Mouse (Mus musculus) CH12.LX (cell line): ENCODE data around the gene Klk1b3. TPM values are rescaled to one million over a fixed set of nuclear protein-coding genes. Genes with fewer than 3 reads are reported as not detected.
"Not testable (repeated sequence)": the region's sequence is repeated elsewhere in the genome, so short reads cannot be mapped to it uniquely, and the experiment has no call there.

Experiments used
- DNase-seq: peaks from one replicate; pipeline ENCODE4 v3.0.0-alpha.2; 2013; ENCODE audit errors: extremely low read depth
- H3K27ac ChIP-seq: 2 replicates; pipeline ENCODE4 v1.5.1; 2012; ENCODE audit warnings: low read depth, mild to moderate bottlenecking, control low read depth, moderate library complexity; ENCODE audit not compliant: insufficient read depth
- H3K27me3 ChIP-seq: replicated peaks from 2 replicates; pipeline ENCODE3; 2012; ENCODE audit warnings: inconsistent platforms
- H3K36me3 ChIP-seq, 2 experiments: replicated peaks in 1 of 2; 2 replicates each; pipeline versions ENCODE3 to v1.6.1; 2012; ENCODE audit warnings: inconsistent platforms in 1 of 2, low read length in 1 of 2, mild to moderate bottlenecking in 1 of 2, mixed read lengths in 1 of 2, moderate library complexity in 1 of 2; ENCODE audit not compliant: control insufficient read depth in 1 of 2, insufficient read depth in 1 of 2
- H3K4me1 ChIP-seq, 2 experiments: 2 replicates each; pipeline ENCODE4 v1.6.1; 2012; ENCODE audit warnings: inconsistent platforms in 1 of 2, moderate library complexity in 1 of 2; ENCODE audit not compliant: insufficient read depth in 2 of 2, control insufficient read depth in 1 of 2
- H3K4me2 ChIP-seq: 2 replicates; pipeline ENCODE4 v1.6.1; 2012; ENCODE audit warnings: low read depth, mild to moderate bottlenecking, control low read depth; ENCODE audit not compliant: poor library complexity, insufficient read depth, severe bottlenecking
- H3K4me3 ChIP-seq, 3 experiments: fragments of 150-350 bp in 1 of 3; sonication (generic) in 1 of 3; replicated peaks in 1 of 3; 2 replicates each; pipeline versions ENCODE3 to v1.5.1; 2011 to 2012; ENCODE audit warnings: low read depth in 2 of 3, low read length in 2 of 3, mild to moderate bottlenecking in 2 of 3, moderate library complexity in 2 of 3, control low read depth in 1 of 3, improper control_type of control experiment in 1 of 3, inconsistent platforms in 1 of 3, mixed read lengths in 1 of 3; ENCODE audit not compliant: poor library complexity in 1 of 3
- H3K79me2 ChIP-seq: replicated peaks from 2 replicates; pipeline ENCODE4 v1.6.1; 2012; ENCODE audit warnings: mild to moderate bottlenecking, moderate library complexity; ENCODE audit not compliant: control insufficient read depth, poor library complexity, insufficient read depth, severe bottlenecking; ENCODE audit errors: extremely low read depth
- H3K9ac ChIP-seq: 2 replicates; pipeline ENCODE4 v1.6.1; 2012; ENCODE audit warnings: low read depth, mild to moderate bottlenecking, control low read depth, moderate library complexity; ENCODE audit not compliant: insufficient read depth
- H3K9me3 ChIP-seq: replicated peaks from 2 replicates; pipeline ENCODE3; 2012; ENCODE audit warnings: low read length, inconsistent platforms, mixed read lengths
- dilution Hi-C: fragments of 300-500 bp; cut with MboI; formaldehyde crosslinking; loops from 2 replicates; pipeline ENCODE4 v1.14.3; 2020; ENCODE audit warnings: low sequenced_read_pairs; ENCODE audit not compliant: extremely low pct_unique_long_range_greater_than_20kb, extremely low pct_ligation_motif_present
- in situ Hi-C: fragments of 300-500 bp; cut with MboI; formaldehyde crosslinking; loops from 3 replicates; pipeline ENCODE4 v1.14.3; 2019; ENCODE audit warnings: low sequenced_read_pairs, low pct_ligation_motif_present, low pct_unique_long_range_greater_than_20kb, mixed read lengths
- polyA plus RNA-seq: library from polyadenylated mRNA; unstranded; fragments of >175 nt; gene quantifications from 2 replicates; pipeline ENCODE4 v1.2.1, GENCODE M21; 2012; ENCODE audit warnings: low read depth; ENCODE audit not compliant: insufficient read length
- total RNA-seq, 2 experiments: library from RNA; depleted of rRNA; stranded (reverse); fragments of 300-350 nt in 1 of 2; fragments of >200 nt in 1 of 2; gene quantifications; 2 replicates each; pipeline ENCODE4 v1.2.3; 2012 to 2014

Klk1b3 gene
- total and polyA plus RNA-seq, 3 experiments: not detected

DNA sequence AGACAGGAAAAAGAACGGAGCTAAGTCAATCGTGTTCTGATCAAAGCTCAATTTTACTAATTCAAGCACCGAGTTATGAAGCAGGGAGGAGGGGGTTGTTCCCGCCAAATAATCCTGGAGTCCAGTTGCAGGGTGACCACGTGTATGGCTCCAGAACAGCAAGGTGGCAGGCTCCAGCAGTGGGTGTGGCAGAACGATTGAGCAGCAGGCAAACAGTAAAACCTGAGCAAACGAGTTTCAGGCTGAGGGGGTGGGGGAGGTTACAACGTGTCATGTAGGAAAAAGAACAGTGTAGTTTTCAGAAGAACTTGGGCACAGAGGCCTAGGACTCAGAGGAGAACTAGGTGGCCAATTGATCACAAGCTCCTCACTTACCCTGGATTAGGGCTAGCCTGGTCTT, 11.5 kb upstream of the Klk1b3 start:
- H3K4me2 ChIP-seq, H3K27ac ChIP-seq, in situ Hi-C loops, DNase-seq, H3K79me2 ChIP-seq, H3K36me3 ChIP-seq, dilution Hi-C loops, H3K9ac ChIP-seq, H3K27me3 ChIP-seq, H3K4me1 ChIP-seq, H3K4me3 ChIP-seq, H3K9me3 ChIP-seq: not testable (repeated sequence)

GRCm38 (mm10) chr7:44187936-44188335, 10.1 kb upstream of the Klk1b3 start, which contains the start of gene Klk1b24:
Gene Klk1b24 (plus strand): TSS chr7:44188236.
- DNase-seq, H3K27me3 ChIP-seq, H3K9ac ChIP-seq, in situ Hi-C loops, H3K36me3 ChIP-seq, H3K79me2 ChIP-seq, dilution Hi-C loops, H3K4me1 ChIP-seq, H3K4me3 ChIP-seq, H3K4me2 ChIP-seq, H3K9me3 ChIP-seq, H3K27ac ChIP-seq: not testable (repeated sequence)

- H3K9ac ChIP-seq, dilution Hi-C loops, H3K4me3 ChIP-seq, DNase-seq, H3K27ac ChIP-seq, H3K4me1 ChIP-seq, H3K36me3 ChIP-seq, H3K27me3 ChIP-seq, H3K9me3 ChIP-seq, in situ Hi-C loops, H3K79me2 ChIP-seq, H3K4me2 ChIP-seq: not testable (repeated sequence)
Observed at GRCm38 (mm10) chr7:44193466-44193865, 4.5 kb upstream of the Klk1b3 start.

DNA sequence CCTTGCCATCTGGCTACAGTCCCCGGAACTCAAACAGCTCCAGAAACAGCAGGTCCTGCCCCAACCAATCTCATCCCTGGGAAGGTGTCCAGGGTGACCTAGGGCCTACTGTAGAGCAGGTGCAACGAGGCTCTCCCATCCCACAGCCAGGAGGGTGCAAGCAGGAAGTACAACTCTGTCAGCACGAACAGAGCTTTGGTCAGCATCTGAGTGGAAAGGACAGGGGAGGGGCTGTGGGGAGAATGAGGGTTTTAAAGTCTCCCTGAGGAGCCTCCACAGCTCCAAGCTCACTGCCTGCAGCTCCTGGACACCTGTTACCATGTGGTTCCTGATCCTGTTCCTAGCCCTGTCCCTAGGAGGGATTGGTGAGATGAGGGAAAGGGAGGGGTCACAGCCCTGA, 9.1 kb downstream of the Klk1b3 start, which contains the start of gene Klk1b4:
Klk1b4 (plus strand) TSS at position 301 of the 400 bp plus-strand sequence.
- H3K4me2 ChIP-seq, H3K9me3 ChIP-seq, H3K79me2 ChIP-seq, DNase-seq, H3K4me3 ChIP-seq, H3K36me3 ChIP-seq, in situ Hi-C loops, H3K27ac ChIP-seq, H3K9ac ChIP-seq, dilution Hi-C loops, H3K4me1 ChIP-seq: not testable (repeated sequence)
- peaks cover 54% of the 10 kb centered on the region for H3K27me3 ChIP-seq
